Comparison of ENCODE assay signal across 7 mouse cellular contexts in genomic region chr17:28341091-28341490, GRCm38 (mm10). TPM values are rescaled to one million over a fixed set of nuclear protein-coding genes. Genes with fewer than 3 reads are reported as not detected.
DNase-seq lines count a peak whose midpoint lies in the region; ATAC-seq and TF ChIP-seq lines count a peak whose summit lies in the region.

No protein-coding gene starts in this region.

- H3K4me2 ChIP-seq in hindbrain, embryonic 15.5 days = peak overlapping the region; percentile 54

- intact Hi-C loops in left cerebral cortex, adult 2 months (cut with DNase I) = no loop called here

- no peaks in the 10 kb centered on the region for H3K36me3 ChIP-seq in hindbrain, embryonic 15.5 days

- no peaks in the 10 kb centered on the region; the same call in 1 of the 2 replicates for H3K27me3 ChIP-seq in hindbrain, embryonic 15.5 days

- peak overlapping the region; percentile 18; the same call in 1 of the 2 replicates for H3K9ac ChIP-seq in hindbrain, embryonic 15.5 days

- peaks cover 19% of the 10 kb centered on the region for H3K4me1 ChIP-seq in hindbrain, embryonic 15.5 days (replicated peaks)

- no peaks in the 10 kb centered on the region for H3K9me3 ChIP-seq in hindbrain, embryonic 15.5 days

- H3K4me3 ChIP-seq in hindbrain, embryonic 15.5 days = peak overlapping the region; percentile 18
- peak overlapping the region; percentile 19 for H3K4me3 ChIP-seq in left cerebral cortex, adult 2 months

- WGBS in hindbrain, embryonic 15.5 days = 7% methylated on average over 26 of the region's 26 CpGs

- peak; percentile 67 for ATAC-seq in hindbrain, embryonic 15.5 days (ENCODE audit: low FRiP score, low read depth)
- peak; percentile 86 for ATAC-seq in megakaryocyte progenitor cell, adult 5-6 weeks (replicated peaks; ENCODE audit: poor library complexity)

- no peak overlapping the region for H3K27ac ChIP-seq in hindbrain, embryonic 15.5 days (replicated peaks)
- H3K27ac ChIP-seq in left cerebral cortex, adult 2 months = no peak overlapping the region

- peak; percentile 44 for DNase-seq in adipocyte (ENCODE audit: low spot score)
- peak; percentile 72 for DNase-seq in embryo, embryonic 10.5 days (ENCODE audit: low spot score)
- peak; percentile 89 for DNase-seq in gastrocnemius, postnatal 10 days
- DNase-seq in left cerebral cortex, adult 2 months (ENCODE audit: extremely low spot score in 1 of 2, low spot score in 2 of 2) = peak; percentile 57 to 66
- peak; percentile 32 to 57 for DNase-seq in right cerebral cortex, postnatal 36 days (ENCODE audit: low spot score in 2 of 2)

- no peak for TF ChIP-seq CTCF in left cerebral cortex, adult 2 months (IDR thresholded peaks at IDR 0.05)

RNA-seq across cellular contexts. Expression of gene Tead3, which starts 9.5 kb away (rescaled TPM):
- 10 to 100 TPM in 1 of 2 experiments, 1 to 10 TPM in 1; 10.0 to 14.8 TPM for total RNA-seq in gastrocnemius, postnatal 10 days (2021)
- polyA plus RNA-seq in hindbrain, embryonic 15.5 days (2015; fragmentation: Nextera tagmentation; extraction: Ambion mirVana) = 1.8 and 2.7 TPM in 2 replicates
- 1 to 10 TPM; 2.9 to 3.0 TPM for total RNA-seq in left cerebral cortex, adult 2 months (2021)
- total RNA-seq in megakaryocyte progenitor cell, adult 5-6 weeks (2015) = 0.15 and 1.9 TPM in 2 replicates
- 0.04 TPM in 1 of 2 replicates, not detected in the other for total RNA-seq in megakaryocyte progenitor cell, adult 5-6 weeks (2017)

RNA-seq across cellular contexts. Expression of gene Rpl10a, which starts 12.8 kb away (rescaled TPM):
- total RNA-seq in gastrocnemius, postnatal 10 days (2021) = 100 to 1,000 TPM; 699 to 738 TPM
- polyA plus RNA-seq in hindbrain, embryonic 15.5 days (2015; fragmentation: Nextera tagmentation; extraction: Ambion mirVana) = 318 and 325 TPM in 2 replicates
- total RNA-seq in left cerebral cortex, adult 2 months (2021) = 100 to 1,000 TPM; 302 to 309 TPM
- total RNA-seq in megakaryocyte progenitor cell, adult 5-6 weeks (2015) = 3,042 and 3,166 TPM in 2 replicates
- total RNA-seq in megakaryocyte progenitor cell, adult 5-6 weeks (2017) = 795 and 921 TPM in 2 replicates

RNA-seq across cellular contexts. Expression of gene Tulp1, which starts 23.9 kb away (rescaled TPM):
- total RNA-seq in gastrocnemius, postnatal 10 days (2021) = under 1 TPM; 0.40 to 0.50 TPM
- 1.5 and 1.7 TPM in 2 replicates for polyA plus RNA-seq in hindbrain, embryonic 15.5 days (2015; fragmentation: Nextera tagmentation; extraction: Ambion mirVana)
- total RNA-seq in left cerebral cortex, adult 2 months (2021) = not detected
- total RNA-seq in megakaryocyte progenitor cell, adult 5-6 weeks (2015) = not detected in 2 replicates
- total RNA-seq in megakaryocyte progenitor cell, adult 5-6 weeks (2017) = not detected in 2 replicates

RNA-seq across cellular contexts. Expression of gene Fance, which starts 27.8 kb away (rescaled TPM):
- 10 to 100 TPM; 14.8 to 20.1 TPM for total RNA-seq in gastrocnemius, postnatal 10 days (2021)
- polyA plus RNA-seq in hindbrain, embryonic 15.5 days (2015; fragmentation: Nextera tagmentation; extraction: Ambion mirVana) = 25.5 and 26.2 TPM in 2 replicates
- total RNA-seq in left cerebral cortex, adult 2 months (2021) = 10 to 100 TPM; 21.5 to 26.1 TPM
- 28.7 and 34.8 TPM in 2 replicates for total RNA-seq in megakaryocyte progenitor cell, adult 5-6 weeks (2015)
- total RNA-seq in megakaryocyte progenitor cell, adult 5-6 weeks (2017) = 11.0 and 14.8 TPM in 2 replicates
